Mouse (Mus musculus) hindbrain, embryonic 15.5 days (tissue): ENCODE measurements around the gene Cacna1c. TPM values are rescaled to one million over a fixed set of nuclear protein-coding genes. Genes with fewer than 3 reads are reported as not detected.

ENCODE experiments used
- ATAC-seq: fragments of 200-750 bp; cut with Nextera tagmentation; 2 replicates; pipeline ENCODE4 v1.8.0; 2017; ENCODE audit warnings: low read depth, moderate number of reproducible peaks, moderate TSS enrichment; ENCODE audit not compliant: low FRiP score
- H3K27ac ChIP-seq: fragments of 300-500 bp; sonication (generic); replicated peaks from 2 replicates; pipeline ENCODE4 v1.5.1; 2015; ENCODE audit warnings: mild to moderate bottlenecking, inconsistent platforms
- H3K27me3 ChIP-seq: fragments of 300-500 bp; sonication (generic); 2 replicates; pipeline ENCODE4 v1.6.1; 2015; ENCODE audit warnings: control low read depth, inconsistent platforms
- H3K36me3 ChIP-seq: fragments of 300-500 bp; sonication (generic); 2 replicates; pipeline ENCODE4 v1.6.1; 2015; ENCODE audit warnings: control low read depth, inconsistent platforms
- H3K4me1 ChIP-seq: fragments of 300-500 bp; sonication (generic); replicated peaks from 2 replicates; pipeline ENCODE4 v1.6.1; 2015; ENCODE audit warnings: control low read depth, inconsistent platforms
- H3K4me2 ChIP-seq: fragments of 300-500 bp; sonication (generic); 2 replicates; pipeline ENCODE4 v1.6.1; 2015; ENCODE audit warnings: moderate library complexity, mild to moderate bottlenecking, inconsistent platforms
- H3K4me3 ChIP-seq: fragments of 300-500 bp; sonication (generic); 2 replicates; pipeline ENCODE4 v1.5.1; 2015; ENCODE audit warnings: mild to moderate bottlenecking, inconsistent platforms
- H3K9ac ChIP-seq: fragments of 300-500 bp; sonication (generic); 2 replicates; pipeline ENCODE4 v1.6.1; 2015; ENCODE audit warnings: inconsistent platforms
- H3K9me3 ChIP-seq: fragments of 300-500 bp; sonication (generic); 2 replicates; pipeline ENCODE4 v1.6.1; 2016; ENCODE audit warnings: control low read depth, inconsistent platforms
- WGBS: fragments of 180-500 bp; shearing (Covaris S2); methylation state at CpG from one replicate; pipeline ENCODE4 v1.1.7; 2015; 5-methylcytosine and 5-hydroxymethylcytosine counted together
- polyA plus RNA-seq: library from polyadenylated mRNA; unstranded; fragments of >200 nt; fragmentation: Nextera tagmentation; extraction: Ambion mirVana; gene quantifications from 2 replicates; pipeline ENCODE4 v1.2.1, GENCODE M21; 2015

Cacna1c gene
- polyA plus RNA-seq, 1 experiment from 2014 or later = 7.0 TPM

GRCm38 (mm10) chr6:118643541-118643940 is 552.7 kb downstream of the Cacna1c start:
- no peak overlapping the region for H3K9ac ChIP-seq
- H3K36me3 ChIP-seq = peaks cover 2% of the 10 kb centered on the region; the same call in 1 of the 2 replicates
- no peak overlapping the region for H3K4me2 ChIP-seq
- no peak for ATAC-seq
- no peak overlapping the region for H3K4me3 ChIP-seq
- no peaks in the 10 kb centered on the region for H3K4me1 ChIP-seq
- 83% methylated on average over 2 of the region's 2 CpGs for WGBS
- no peaks in the 10 kb centered on the region for H3K9me3 ChIP-seq
- no peak overlapping the region for H3K27ac ChIP-seq
- no peaks in the 10 kb centered on the region for H3K27me3 ChIP-seq

GRCm38 (mm10) chr6:118641671-118642325 is 554.4 kb downstream of the Cacna1c start:
- Histone ChIP-seq H3K4me2 (no peak overlapping the region), H3K36me3 (peaks cover 19% of the 10 kb centered on the region), H3K4me3 (no peak overlapping the region), H3K4me1 (no peaks in the 10 kb centered on the region), H3K27me3 (no peaks in the 10 kb centered on the region), H3K27ac (no peak overlapping the region), H3K9ac (no peak overlapping the region), H3K9me3 (0 out of 2 replicates have a peak, but pooled peaks cover 4% of the 10 kb centered on the region)
- WGBS = 73% methylated on average over 6 of the region's 6 CpGs
- ATAC-seq = no peak

- Histone ChIP-seq H3K36me3 (peaks cover 27% of the 10 kb centered on the region), H3K4me3 (no peak overlapping the region), H3K4me2 (no peak overlapping the region)
These were observed 556.4 kb downstream of the Cacna1c start for GRCm38 (mm10) chr6:118639816-118640215.

GRCm38 (mm10) chr6:118638911-118639310 is 557.3 kb downstream of the Cacna1c start:
- Histone ChIP-seq H3K4me3 (no peak overlapping the region), H3K27me3 (no peaks in the 10 kb centered on the region), H3K9ac (no peak overlapping the region), H3K36me3 (peaks cover 27% of the 10 kb centered on the region), H3K27ac (no peak overlapping the region), H3K4me2 (no peak overlapping the region), H3K9me3 (peaks cover 8% of the 10 kb centered on the region; the same call in 1 of the 2 replicates), H3K4me1 (no peaks in the 10 kb centered on the region)
- no peak for ATAC-seq
- WGBS = 95% methylated on average over 2 of the region's 2 CpGs

More at GRCm38 (mm10) chr6:118639816-118640215, 556.4 kb downstream of the Cacna1c start:
- peaks cover 8% of the 10 kb centered on the region; the same call in 1 of the 2 replicates for H3K9me3 ChIP-seq
- no peak for ATAC-seq
- H3K9ac ChIP-seq = no peak overlapping the region
- no peaks in the 10 kb centered on the region for H3K27me3 ChIP-seq
- 30% methylated on average over 2 of the region's 2 CpGs for WGBS
- H3K4me1 ChIP-seq = no peaks in the 10 kb centered on the region
- no peak overlapping the region for H3K27ac ChIP-seq

- Histone ChIP-seq H3K4me3 (no peak overlapping the region), H3K9ac (no peak overlapping the region), H3K27ac (no peak overlapping the region), H3K27me3 (no peaks in the 10 kb centered on the region), H3K36me3 (peaks cover 15% of the 10 kb centered on the region), H3K4me2 (no peak overlapping the region), H3K4me1 (no peaks in the 10 kb centered on the region), H3K9me3 (peaks cover 8% of the 10 kb centered on the region; the same call in 1 of the 2 replicates)
- ATAC-seq = no peak
- WGBS = 83% methylated on average over 2 of the region's 2 CpGs
These were observed 563.7 kb downstream of the Cacna1c start for GRCm38 (mm10) chr6:118632491-118632890.

- ATAC-seq = no peak
- Histone ChIP-seq H3K9me3 (no peaks in the 10 kb centered on the region), H3K9ac (no peak overlapping the region), H3K27me3 (no peaks in the 10 kb centered on the region), H3K4me2 (no peak overlapping the region), H3K36me3 (no peaks in the 10 kb centered on the region), H3K27ac (no peak overlapping the region), H3K4me3 (no peak overlapping the region), H3K4me1 (no peaks in the 10 kb centered on the region)
- 86% methylated on average over 4 of the region's 4 CpGs for WGBS
These were observed 566.2 kb downstream of the Cacna1c start for GRCm38 (mm10) chr6:118630006-118630405.

GRCm38 (mm10) chr6:118626246-118626645 is 570.0 kb downstream of the Cacna1c start:
- no peaks in the 10 kb centered on the region for H3K9me3 ChIP-seq
- no peak overlapping the region for H3K9ac ChIP-seq
- H3K36me3 ChIP-seq = peaks cover 8% of the 10 kb centered on the region; the same call in 1 of the 2 replicates
- no peak for ATAC-seq
- H3K4me3 ChIP-seq = no peak overlapping the region
- H3K4me2 ChIP-seq = no peak overlapping the region
- H3K4me1 ChIP-seq = no peaks in the 10 kb centered on the region
- 53% methylated on average over 4 of the region's 4 CpGs for WGBS
- H3K27me3 ChIP-seq = no peaks in the 10 kb centered on the region
- no peak overlapping the region for H3K27ac ChIP-seq

GRCm38 (mm10) chr6:118623609-118624008 is 572.6 kb downstream of the Cacna1c start:
- no peaks in the 10 kb centered on the region for H3K4me1 ChIP-seq
- H3K36me3 ChIP-seq = peaks cover 15% of the 10 kb centered on the region; the same call in 1 of the 2 replicates
- no peaks in the 10 kb centered on the region for H3K27me3 ChIP-seq
- H3K27ac ChIP-seq = no peak overlapping the region
- no peak for ATAC-seq
- WGBS = 93% methylated on average over 3 of the region's 3 CpGs
- H3K9me3 ChIP-seq = no peaks in the 10 kb centered on the region
- H3K4me3 ChIP-seq = no peak overlapping the region
- no peak overlapping the region for H3K9ac ChIP-seq
- no peak overlapping the region for H3K4me2 ChIP-seq

- Histone ChIP-seq H3K4me1 (no peaks in the 10 kb centered on the region), H3K9ac (no peak overlapping the region), H3K27me3 (no peaks in the 10 kb centered on the region), H3K9me3 (no peaks in the 10 kb centered on the region), H3K36me3 (peaks cover 15% of the 10 kb centered on the region; the same call in 1 of the 2 replicates), H3K4me2 (no peak overlapping the region), H3K4me3 (no peak overlapping the region), H3K27ac (no peak overlapping the region)
- no peak for ATAC-seq
- WGBS = 74% methylated on average over 7 of the region's 7 CpGs
These were observed 574.4 kb downstream of the Cacna1c start for GRCm38 (mm10) chr6:118621866-118622265.

- Histone ChIP-seq H3K4me2 (no peak overlapping the region), H3K27ac (no peak overlapping the region), H3K36me3 (peaks cover 15% of the 10 kb centered on the region; the same call in 1 of the 2 replicates), H3K4me1 (no peaks in the 10 kb centered on the region), H3K27me3 (no peaks in the 10 kb centered on the region), H3K9ac (no peak overlapping the region), H3K9me3 (no peaks in the 10 kb centered on the region), H3K4me3 (no peak overlapping the region)
- ATAC-seq = no peak
- WGBS = 91% methylated on average over 3 of the region's 3 CpGs
These were observed 574.8 kb downstream of the Cacna1c start for GRCm38 (mm10) chr6:118621406-118621805.

- Histone ChIP-seq H3K27ac (no peak overlapping the region), H3K4me3 (no peak overlapping the region), H3K4me2 (no peak overlapping the region), H3K9me3 (no peaks in the 10 kb centered on the region), H3K9ac (no peak overlapping the region), H3K36me3 (peaks cover 46% of the 10 kb centered on the region), H3K4me1 (no peaks in the 10 kb centered on the region), H3K27me3 (no peaks in the 10 kb centered on the region)
- 79% methylated on average over 6 of the region's 6 CpGs for WGBS
- ATAC-seq = no peak
These were observed 587.3 kb downstream of the Cacna1c start for GRCm38 (mm10) chr6:118608906-118609305.

- peaks cover 47% of the 10 kb centered on the region for H3K36me3 ChIP-seq
- no peak for ATAC-seq
- no peak overlapping the region for H3K9ac ChIP-seq
- no peak overlapping the region for H3K4me3 ChIP-seq
- H3K9me3 ChIP-seq = no peaks in the 10 kb centered on the region
- no peaks in the 10 kb centered on the region for H3K4me1 ChIP-seq
- H3K4me2 ChIP-seq = no peak overlapping the region
- H3K27ac ChIP-seq = no peak overlapping the region
- 72% methylated on average over 7 of the region's 7 CpGs for WGBS
- no peaks in the 10 kb centered on the region for H3K27me3 ChIP-seq
These were observed 590.2 kb downstream of the Cacna1c start for GRCm38 (mm10) chr6:118605974-118606373.
